Mouse (Mus musculus): Measurements from ENCODE around the gene Ubald1. TPM values are rescaled to one million over a fixed set of nuclear protein-coding genes. Genes with fewer than 3 reads are reported as not detected.
A peak's percentile ranks its signal among the peaks of the same experiment; 100 is the strongest.

The Ubald1 gene
- polyA plus RNA-seq, 1 experiment from 2014 or later: 75.7 TPM

DNA sequence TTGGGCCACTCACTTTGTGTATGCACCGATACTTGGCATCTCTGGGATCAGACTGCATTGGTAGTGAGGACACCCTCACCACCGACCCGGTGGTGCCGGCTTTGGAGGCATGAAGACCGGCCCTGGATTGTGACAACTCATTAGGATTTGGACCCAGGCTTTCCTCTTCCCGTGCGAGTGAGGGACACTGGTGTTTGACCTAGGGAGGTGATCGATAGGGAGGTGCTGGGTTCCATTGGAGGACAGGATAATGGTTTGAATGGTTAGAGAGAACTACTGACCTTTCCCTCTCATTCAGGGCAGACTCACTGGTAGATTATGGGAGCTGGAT lies 6.5 kb upstream of the Ubald1 start:
- Histone ChIP-seq H3K36me3 (ENCODE audit: inconsistent target) (no peaks in the 10 kb centered on the region), H3K4me3 (ENCODE audit: inconsistent target) (peak overlapping the region; percentile 69), H3K27ac (peak overlapping the region; percentile 39), H3K79me2 (ENCODE audit: inconsistent target) (peaks cover 60% of the 10 kb centered on the region)
- 9% methylated on average over 8 of the region's 8 CpGs for WGBS (ENCODE audit: missing documents)

DNA sequence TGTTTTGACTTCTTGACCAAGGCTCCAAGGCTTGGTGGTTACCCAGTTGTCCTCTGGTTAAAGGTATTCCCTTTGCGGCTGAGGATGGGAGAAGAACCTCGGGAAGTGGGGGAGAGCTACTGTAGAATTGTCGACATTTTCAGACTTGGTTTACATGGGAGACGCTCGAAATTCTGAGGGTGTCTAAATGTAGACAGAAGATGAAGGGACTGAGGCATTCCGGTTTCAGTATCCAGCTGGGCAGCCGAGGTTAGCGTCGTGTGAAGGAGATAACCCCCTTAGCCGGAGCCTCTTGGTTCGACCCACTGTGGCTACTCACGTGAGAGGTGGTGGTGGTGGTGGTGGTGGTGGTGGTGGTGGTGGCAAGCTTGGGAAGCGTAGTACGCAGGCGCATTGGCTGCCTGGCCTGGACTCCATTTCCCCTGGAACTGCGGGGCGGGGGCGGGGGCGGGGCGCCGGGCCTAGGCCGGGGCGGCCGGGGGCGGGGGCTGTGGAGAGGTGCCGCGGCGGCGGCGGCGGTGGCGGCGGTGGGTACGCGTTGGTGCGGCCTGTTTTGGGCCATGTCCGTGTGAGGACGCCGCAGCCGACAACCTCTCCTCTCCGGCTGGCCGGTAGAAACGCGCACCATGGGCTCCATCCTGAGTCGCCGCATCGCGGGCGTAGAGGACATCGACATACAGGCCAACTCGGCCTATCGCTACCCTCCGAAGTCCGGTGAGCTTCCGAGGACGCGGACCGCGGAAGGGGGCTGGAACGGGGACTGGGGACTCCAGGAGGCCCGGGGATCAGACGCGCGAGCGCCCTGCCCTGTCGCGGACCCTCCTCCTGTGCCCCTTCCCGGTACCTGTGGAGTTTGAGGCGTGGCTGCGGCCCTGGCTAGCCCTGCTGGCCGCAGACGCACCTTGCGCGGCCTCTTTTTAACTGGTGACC lies 5.9 kb upstream of the Ubald1 start, which contains the start of gene Mgrn1:
Gene Mgrn1 (plus strand): TSS at position 490 of the 930 bp plus-strand sequence.
- H3K4me3 ChIP-seq (ENCODE audit: inconsistent target): peak within 1 kb of the TSS; percentile 69
- no peaks in the 10 kb centered on the region for H3K36me3 ChIP-seq (ENCODE audit: inconsistent target)
- WGBS (ENCODE audit: missing documents): under 1% methylated on average over 59 of the region's 74 CpGs
- H3K27ac ChIP-seq: peak within 1 kb of the TSS; percentile 89
- H3K79me2 ChIP-seq (ENCODE audit: inconsistent target): peaks cover 54% of the 10 kb centered on the region

DNA sequence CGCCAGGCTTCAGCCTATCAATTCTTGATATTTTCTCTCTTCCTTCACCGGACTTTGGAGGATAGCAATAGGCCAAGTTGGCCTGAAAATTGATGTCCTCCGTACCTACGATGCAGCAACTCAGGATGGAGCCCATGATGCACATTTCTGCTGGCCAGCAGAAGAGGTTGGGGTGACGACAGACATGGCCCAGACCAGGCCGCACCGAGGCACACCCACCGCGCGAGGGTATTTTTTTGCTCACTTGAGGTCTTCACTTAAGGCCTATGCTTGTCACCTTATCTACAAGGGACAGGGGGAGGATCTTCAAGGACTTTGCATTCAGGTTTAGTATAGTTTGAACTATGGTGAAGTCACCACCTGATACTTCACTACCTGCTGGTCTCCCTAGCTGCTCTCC lies 4.8 kb upstream of the Ubald1 start:
- Histone ChIP-seq H3K4me3 (ENCODE audit: inconsistent target) (no peak overlapping the region), H3K79me2 (ENCODE audit: inconsistent target) (peaks cover 43% of the 10 kb centered on the region), H3K36me3 (ENCODE audit: inconsistent target) (no peaks in the 10 kb centered on the region), H3K27ac (peak overlapping the region; percentile 89; the same call in 1 of the 2 replicates)
- WGBS (ENCODE audit: missing documents): 94% methylated on average over 10 of the region's 10 CpGs

DNA sequence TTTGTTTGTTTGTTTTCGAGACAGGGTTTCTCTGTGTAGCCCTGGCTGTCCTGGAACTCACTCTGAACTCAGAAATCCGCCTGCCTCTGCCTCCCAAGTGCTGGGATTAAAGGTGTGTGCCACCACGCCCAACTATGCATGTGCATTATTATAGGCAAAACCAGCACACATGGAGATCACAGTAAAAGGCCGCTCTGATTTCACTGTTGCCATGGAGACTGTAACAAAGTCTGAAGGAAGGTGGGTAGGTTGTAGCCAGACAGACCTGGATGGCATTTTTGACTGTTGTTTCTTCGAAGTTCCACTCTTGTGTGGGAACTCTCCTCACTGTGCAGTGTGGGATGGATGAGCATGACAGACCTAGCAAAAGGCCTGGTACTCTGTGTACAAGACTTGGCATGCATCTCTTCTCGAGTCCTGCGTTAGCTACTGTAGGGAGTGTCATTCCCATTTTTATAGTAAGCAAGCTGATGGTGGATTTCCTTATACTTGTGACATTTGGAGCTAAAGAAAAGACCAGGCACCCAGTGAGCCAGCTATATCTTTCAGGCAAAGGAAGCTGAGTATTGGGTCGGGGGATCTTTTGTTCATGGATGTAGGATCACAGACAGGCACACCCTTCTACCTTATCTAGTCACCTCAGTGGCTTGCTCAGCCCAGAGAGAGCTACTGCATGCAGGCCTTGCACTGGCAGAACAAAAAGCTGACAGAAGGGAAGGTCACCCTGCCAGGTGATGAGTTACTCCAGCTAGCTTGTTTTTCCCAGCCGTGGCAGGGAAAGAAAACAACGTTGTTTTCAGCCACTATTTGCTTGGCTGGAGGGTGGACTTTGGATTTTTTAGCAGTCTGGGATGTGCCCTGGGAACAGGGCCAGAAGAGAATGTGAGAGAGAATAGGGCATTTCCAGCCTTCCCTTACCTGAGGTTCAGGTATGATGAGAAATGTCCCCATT lies 1.6 kb upstream of the Ubald1 start:
- 87% methylated on average over 10 of the region's 10 CpGs for WGBS (ENCODE audit: missing documents)
- H3K27ac ChIP-seq: peak overlapping the region; percentile 93
- peaks cover 36% of the 10 kb centered on the region for H3K79me2 ChIP-seq (ENCODE audit: inconsistent target)
- H3K4me3 ChIP-seq (ENCODE audit: inconsistent target): peak overlapping the region; percentile 71
- H3K36me3 ChIP-seq (ENCODE audit: inconsistent target): no peaks in the 10 kb centered on the region

DNA sequence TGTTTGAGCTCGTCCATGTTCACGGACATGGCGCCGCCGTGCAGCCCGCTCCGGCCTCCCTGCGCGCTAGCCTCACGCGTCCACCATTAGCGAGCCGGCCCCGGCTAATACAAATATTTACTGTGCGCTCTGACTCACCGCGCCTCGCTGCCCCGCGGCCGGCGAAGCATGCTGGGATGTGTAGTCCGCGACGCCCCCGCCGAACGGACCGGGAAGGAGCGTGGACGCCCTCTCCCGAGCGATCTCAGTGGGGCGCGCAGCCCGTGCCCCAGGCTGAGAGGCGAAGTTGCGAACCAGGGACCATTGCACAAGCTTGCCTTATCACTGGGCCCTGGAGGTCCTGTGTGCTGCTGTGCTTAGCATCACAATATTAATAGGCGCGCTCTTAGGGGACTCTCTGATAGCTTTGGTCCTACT lies 399 bp downstream of the Ubald1 start:
- peak overlapping the region; percentile 94 for H3K27ac ChIP-seq
- H3K4me3 ChIP-seq (ENCODE audit: inconsistent target): peak overlapping the region; percentile 80
- under 1% methylated on average over 40 of the region's 40 CpGs for WGBS (ENCODE audit: missing documents)

DNA sequence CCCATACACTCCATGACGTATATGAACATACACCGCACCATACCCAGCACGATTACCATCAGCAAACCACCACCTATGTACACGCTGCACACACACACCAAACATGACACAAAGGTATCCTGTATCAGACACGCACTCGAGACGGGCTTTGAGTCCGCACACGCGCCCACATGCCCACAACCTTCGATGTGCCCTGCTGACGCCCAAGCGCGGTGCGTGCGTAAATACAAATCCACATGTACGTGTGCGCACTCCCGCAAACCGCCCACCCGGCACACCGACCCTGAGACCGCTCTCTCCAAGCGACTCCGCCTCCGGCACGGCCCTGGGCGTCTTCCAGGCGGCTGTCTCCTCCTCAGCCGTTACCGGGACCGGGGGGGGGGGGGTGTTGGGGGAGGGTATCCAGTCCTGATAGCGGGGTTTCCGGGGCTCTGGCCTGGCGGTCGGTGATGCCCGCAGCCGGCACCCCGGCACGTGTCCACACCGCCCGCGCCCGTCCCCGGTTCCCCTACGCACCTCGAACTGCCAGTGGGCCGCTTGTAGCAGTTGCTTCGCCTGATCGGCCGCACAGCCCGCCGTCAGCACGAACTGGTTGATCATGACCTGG lies 911 bp downstream of the Ubald1 start:
- Histone ChIP-seq H3K27ac (peak overlapping the region; percentile 92), H3K4me3 (ENCODE audit: inconsistent target) (peak overlapping the region; percentile 80), H3K36me3 (ENCODE audit: inconsistent target) (peaks cover 19% of the 10 kb centered on the region), H3K79me2 (ENCODE audit: inconsistent target) (peaks cover 51% of the 10 kb centered on the region)
- WGBS (ENCODE audit: missing documents): under 1% methylated on average over 32 of the region's 54 CpGs

More for the DNA sequence above, 399 bp downstream of the Ubald1 start:
- Histone ChIP-seq H3K36me3 (ENCODE audit: inconsistent target) (peaks cover 14% of the 10 kb centered on the region), H3K79me2 (ENCODE audit: inconsistent target) (peaks cover 46% of the 10 kb centered on the region)

DNA sequence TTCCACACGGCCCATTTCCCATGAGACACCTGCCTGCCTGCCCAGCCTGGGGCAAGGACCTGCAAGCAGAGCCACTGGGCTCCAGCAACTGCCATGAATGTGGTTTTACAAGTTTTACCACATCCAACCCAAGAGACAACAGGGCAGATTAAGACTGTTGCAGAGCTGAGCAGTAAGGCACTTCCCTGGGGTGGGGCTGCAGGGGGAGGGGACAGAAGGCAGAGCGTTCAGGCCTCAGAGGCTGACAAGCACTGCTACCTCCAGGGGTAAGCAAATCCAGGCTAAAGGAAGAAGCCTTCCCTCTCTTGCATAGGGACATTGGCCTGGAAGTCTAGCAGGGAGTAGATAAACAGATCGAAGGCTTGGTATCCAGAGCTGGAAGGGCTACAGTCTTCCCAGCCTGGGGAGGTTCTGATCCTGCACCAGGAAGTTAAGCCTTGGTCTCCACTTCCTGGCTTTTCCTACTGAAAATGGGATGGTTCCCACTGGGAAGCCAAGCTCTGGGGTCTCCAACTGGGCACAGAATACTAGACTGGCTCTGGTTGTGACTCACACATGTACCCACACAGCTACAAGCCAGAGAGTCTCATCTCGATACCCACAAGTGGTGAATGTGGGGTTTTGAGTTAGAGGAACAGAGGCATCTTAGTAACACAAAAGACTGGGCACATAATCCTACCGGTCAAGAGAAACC lies 1.8 kb downstream of the Ubald1 start:
- 3% methylated on average over 5 of the region's 5 CpGs for WGBS (ENCODE audit: missing documents)
- Histone ChIP-seq H3K4me3 (ENCODE audit: inconsistent target) (peak overlapping the region; percentile 80), H3K36me3 (ENCODE audit: inconsistent target) (peaks cover 21% of the 10 kb centered on the region), H3K27ac (peak overlapping the region; percentile 92), H3K79me2 (ENCODE audit: inconsistent target) (peaks cover 52% of the 10 kb centered on the region)

DNA sequence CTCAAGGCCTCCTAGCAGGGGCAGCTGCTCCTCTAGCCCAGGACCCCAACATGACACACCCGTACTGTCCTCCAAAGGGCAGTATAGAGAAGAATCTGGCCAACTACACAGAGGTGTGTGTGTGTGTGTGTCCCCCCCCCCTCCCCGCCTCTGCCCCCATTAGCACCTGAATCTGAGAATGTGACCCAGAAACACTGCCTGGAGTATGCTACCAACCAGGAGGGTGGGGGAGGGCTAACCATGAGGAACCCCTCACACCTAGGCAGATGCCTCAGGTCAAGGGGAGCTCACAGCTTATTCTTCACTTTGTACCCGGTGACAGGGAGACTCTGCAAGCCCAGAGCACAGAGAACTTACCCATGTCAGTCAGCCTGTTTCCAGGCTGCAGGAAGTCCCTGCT lies 2.4 kb downstream of the Ubald1 start:
- peak overlapping the region; percentile 92 for H3K27ac ChIP-seq
- H3K36me3 ChIP-seq (ENCODE audit: inconsistent target): peaks cover 21% of the 10 kb centered on the region
- 54% methylated on average over 2 of the region's 3 CpGs for WGBS (ENCODE audit: missing documents)
- H3K4me3 ChIP-seq (ENCODE audit: inconsistent target): peak overlapping the region; percentile 80
- peaks cover 52% of the 10 kb centered on the region for H3K79me2 ChIP-seq (ENCODE audit: inconsistent target)

DNA sequence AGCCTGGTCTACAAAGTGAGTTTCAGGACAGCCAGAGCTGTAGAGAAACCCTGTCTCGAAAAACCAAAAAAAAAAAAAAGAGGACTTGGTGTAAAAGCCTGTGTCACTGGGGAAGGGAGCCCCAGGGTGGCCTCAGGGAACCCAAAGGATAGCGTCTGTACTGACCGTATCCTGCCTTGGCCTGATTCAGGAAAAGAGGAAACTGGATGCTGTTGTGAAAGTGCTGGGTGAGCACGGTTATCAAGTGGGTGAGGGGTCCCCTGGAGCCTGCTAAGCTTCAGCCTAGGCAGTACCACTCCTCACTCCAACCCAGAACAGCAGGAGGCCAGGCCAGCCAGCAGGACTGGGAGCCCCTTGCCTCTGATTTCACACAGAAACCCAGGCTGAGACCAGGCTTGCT lies 2.9 kb downstream of the Ubald1 start:
- peak overlapping the region; percentile 92 for H3K27ac ChIP-seq
- peaks cover 52% of the 10 kb centered on the region for H3K79me2 ChIP-seq (ENCODE audit: inconsistent target)
- H3K4me3 ChIP-seq (ENCODE audit: inconsistent target): peak overlapping the region; percentile 80
- H3K36me3 ChIP-seq (ENCODE audit: inconsistent target): peaks cover 21% of the 10 kb centered on the region
- 12% methylated on average over 3 of the region's 4 CpGs for WGBS (ENCODE audit: missing documents)

DNA sequence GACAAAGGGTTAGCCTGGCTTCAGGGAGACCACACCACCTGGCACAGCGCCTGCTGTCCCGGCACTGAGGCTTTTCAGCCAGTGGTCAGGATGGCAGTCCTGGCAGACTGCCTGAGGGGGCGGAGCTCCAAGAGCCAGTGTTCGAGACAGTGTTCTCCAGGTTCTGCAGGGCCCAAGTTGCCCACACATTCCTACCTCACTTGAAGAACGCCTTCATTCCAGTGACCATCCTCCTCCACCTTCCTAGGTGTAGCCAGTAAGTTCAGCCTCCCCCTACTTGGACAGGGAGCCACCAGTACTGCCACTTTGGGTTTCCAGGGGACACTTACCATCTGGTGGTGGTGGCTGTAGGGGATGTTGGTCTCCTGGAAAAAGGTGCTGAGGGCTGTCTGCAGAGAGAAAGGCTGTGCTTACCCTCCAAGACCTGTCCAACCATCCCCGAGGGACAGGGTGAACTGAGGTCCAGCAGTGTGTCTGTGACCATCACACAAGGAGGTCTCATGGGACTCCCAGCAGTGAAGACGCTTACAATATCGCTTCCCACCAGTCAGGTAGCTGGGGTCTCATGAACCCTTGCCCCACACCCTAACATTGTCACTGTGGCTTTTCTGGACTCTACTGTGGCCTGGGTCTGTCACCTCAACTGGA lies 4.0 kb downstream of the Ubald1 start:
- peaks cover 21% of the 10 kb centered on the region for H3K36me3 ChIP-seq (ENCODE audit: inconsistent target)
- 82% methylated on average over 8 of the region's 8 CpGs for WGBS (ENCODE audit: missing documents)
- H3K27ac ChIP-seq: peak overlapping the region; percentile 92
- H3K4me3 ChIP-seq (ENCODE audit: inconsistent target): no peak overlapping the region
- peaks cover 52% of the 10 kb centered on the region for H3K79me2 ChIP-seq (ENCODE audit: inconsistent target)

DNA sequence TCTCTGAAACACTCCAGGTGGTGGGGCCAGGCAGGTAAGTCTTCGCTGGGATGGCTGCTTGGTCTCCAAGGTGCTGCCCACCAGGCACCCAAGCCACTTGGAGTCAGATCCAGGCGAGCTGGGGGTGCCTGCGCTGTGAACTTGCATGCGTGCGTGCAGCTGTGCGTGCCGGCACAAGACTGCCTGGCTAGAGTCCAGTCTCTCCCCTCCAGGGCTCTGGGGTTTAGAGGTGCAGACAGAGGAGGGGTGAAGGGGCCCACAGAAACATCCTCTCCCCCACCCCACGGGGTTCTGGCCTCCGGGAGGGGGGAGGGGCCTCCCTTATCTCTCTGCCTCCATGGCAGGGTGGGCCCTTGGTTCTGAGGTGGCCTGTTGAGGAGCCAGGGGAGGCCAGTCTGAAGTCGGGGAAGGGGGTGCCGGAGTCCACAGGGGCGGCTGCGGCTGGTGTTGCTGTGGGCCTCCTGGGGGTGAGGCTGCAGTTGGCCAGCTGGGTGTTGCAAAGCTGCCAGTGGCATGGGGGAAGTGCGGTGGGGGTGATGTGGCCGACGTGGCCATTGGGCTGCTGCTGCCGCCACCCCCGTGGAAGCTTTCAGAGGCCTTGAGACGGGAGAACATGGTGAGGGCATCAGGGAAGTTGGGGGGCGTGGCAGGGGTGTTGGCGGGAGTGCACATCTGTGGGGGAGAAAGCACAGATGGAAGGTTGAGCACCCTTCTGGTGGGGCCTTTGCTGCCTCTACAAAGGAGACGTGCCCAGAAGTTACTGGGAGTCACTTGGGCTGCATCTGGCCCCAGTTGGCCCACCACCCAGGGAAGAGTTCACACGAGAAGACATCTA lies 4.7 kb downstream of the Ubald1 start:
- peaks cover 21% of the 10 kb centered on the region for H3K36me3 ChIP-seq (ENCODE audit: inconsistent target)
- no peak overlapping the region for H3K27ac ChIP-seq
- 76% methylated on average over 21 of the region's 23 CpGs for WGBS (ENCODE audit: missing documents)
- peaks cover 52% of the 10 kb centered on the region for H3K79me2 ChIP-seq (ENCODE audit: inconsistent target)
- H3K4me3 ChIP-seq (ENCODE audit: inconsistent target): no peak overlapping the region

DNA sequence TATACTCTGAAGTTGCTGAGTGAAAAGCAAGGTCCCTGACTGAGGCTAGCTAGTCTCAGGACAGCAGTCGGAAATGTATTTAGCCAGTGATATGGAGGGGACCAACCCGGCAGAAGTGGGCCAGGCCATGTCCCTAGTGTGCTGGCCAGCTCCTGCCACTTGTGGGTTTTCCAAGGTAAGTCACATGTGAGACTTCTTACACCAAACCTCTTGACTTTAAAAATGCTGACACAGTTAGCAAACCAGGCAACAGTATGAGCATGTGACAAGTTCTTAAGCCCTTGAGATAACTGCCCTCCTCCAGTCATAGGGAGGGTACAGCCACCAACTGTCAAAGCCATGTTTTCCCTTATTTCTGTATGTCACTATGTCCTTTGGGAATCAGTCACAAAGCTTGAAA lies 8.2 kb downstream of the Ubald1 start:
- H3K36me3 ChIP-seq (ENCODE audit: inconsistent target): peaks cover 26% of the 10 kb centered on the region
- no peak overlapping the region for H3K4me3 ChIP-seq (ENCODE audit: inconsistent target)
- peaks cover 28% of the 10 kb centered on the region for H3K79me2 ChIP-seq (ENCODE audit: inconsistent target)
- no peak overlapping the region for H3K27ac ChIP-seq
- 87% methylated on average over 2 of the region's 2 CpGs for WGBS (ENCODE audit: missing documents)

DNA sequence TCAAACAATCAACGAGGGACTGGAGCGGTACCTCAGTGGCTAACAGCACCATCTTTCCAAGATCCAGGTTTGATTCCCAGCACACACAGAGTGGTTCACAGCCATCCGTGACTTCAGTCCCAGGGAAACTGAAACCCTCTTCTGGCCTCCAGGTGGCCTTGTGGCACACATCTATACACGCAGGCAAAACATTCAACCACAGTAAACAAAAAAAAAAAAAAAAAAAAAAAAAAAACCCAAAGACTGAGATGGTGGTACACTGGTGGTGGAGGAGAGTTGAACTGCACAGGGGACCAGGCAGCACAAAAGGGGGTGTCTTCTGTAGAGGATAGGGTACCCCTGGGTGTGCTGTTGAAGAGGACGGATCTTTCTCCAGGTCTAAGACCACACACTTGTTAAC lies 9.6 kb downstream of the Ubald1 start:
- WGBS (ENCODE audit: missing documents): 91% methylated on average over 4 of the region's 5 CpGs
- no peak overlapping the region for H3K4me3 ChIP-seq (ENCODE audit: inconsistent target)
- H3K27ac ChIP-seq: no peak overlapping the region
- H3K36me3 ChIP-seq (ENCODE audit: inconsistent target): peaks cover 18% of the 10 kb centered on the region
- peaks cover 14% of the 10 kb centered on the region; the same call in 1 of the 2 replicates for H3K79me2 ChIP-seq (ENCODE audit: inconsistent target)
